9 mouse cellular contexts compared by ENCODE assay signal in the genomic region with DNA sequence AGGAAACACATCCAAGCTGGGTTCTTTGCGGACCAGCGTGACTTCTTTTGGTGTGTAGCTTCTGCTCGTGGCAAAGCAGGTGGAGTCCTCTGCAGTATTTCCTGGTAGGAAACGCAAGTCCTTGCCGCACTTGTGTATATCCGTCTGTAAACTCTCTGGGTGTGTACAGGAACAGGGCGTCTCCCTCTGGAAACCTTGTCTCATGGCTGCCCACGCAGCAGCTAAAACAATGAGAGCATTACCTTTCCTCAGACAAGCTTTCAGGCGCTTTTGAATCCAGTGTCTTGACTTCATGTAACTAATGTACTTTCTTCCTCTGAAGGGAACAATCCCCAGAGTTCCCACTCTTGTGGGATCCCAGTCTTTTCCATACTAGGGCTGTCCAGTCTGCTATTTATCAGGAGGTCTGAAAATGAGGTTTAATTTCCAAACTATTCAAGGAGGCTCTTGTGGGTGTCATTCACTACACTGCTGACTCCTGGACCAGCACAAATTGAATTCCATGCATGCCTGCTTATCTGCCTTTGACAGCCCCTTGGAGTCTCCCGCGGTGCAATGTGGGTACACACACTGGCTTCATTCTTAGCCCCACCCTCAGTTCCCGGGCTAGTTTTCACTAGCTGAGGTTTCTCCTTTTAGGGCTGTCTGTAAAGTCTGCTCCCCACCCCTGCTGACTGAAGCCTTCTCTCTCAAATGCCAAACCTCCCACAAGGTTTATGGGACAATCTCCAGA.
DNase-seq lines count a peak whose midpoint lies in the region; ATAC-seq and TF ChIP-seq lines count a peak whose summit lies in the region.
"Had no signal": no experiment of that assay in that cellular context is flagged by ENCODE, and none has a peak within 500 bp of the region (broad histone marks: within the 10 kb centered on the region; RNA-seq: fewer than 3 reads in every experiment).

No protein-coding gene starts in this region.

- intact Hi-C loops in left cerebral cortex, postnatal 14 days (cut with DNase I): no loop called here

- peak overlapping the region; percentile 86 to 95 for H3K27ac ChIP-seq in heart, embryonic 14.5 days (replicated peaks in 1 of 2; ENCODE audit: control insufficient read depth in 1 of 2, insufficient read depth in 1 of 2, low read depth in 2 of 2, low read length in 2 of 2)
- H3K27ac ChIP-seq in kidney, postnatal 0 days: peak overlapping the region; percentile 40
- 0 out of 2 replicates have a peak overlapping the region, but pooled peaks have one; percentile 1 for H3K27ac ChIP-seq in neural tube, embryonic 13.5 days (replicated peaks)

- no peaks in the 10 kb centered on the region for H3K36me3 ChIP-seq in heart, embryonic 14.5 days (ENCODE audit: control insufficient read depth, insufficient read depth, low read length)
- no peaks in the 10 kb centered on the region for H3K36me3 ChIP-seq in kidney, postnatal 0 days (ENCODE audit: insufficient read depth, low read length)
- no peaks in the 10 kb centered on the region for H3K36me3 ChIP-seq in neural tube, embryonic 13.5 days
- H3K36me3 ChIP-seq: G1E had no signal

- TF ChIP-seq CTCF in lung, adult 2 months (IDR thresholded peaks at IDR 0.05; ENCODE audit: insufficient read depth, low read length): no peak
- TF ChIP-seq CTCF in kidney, postnatal 0 days (IDR thresholded peaks at IDR 0.05; ENCODE audit: low read depth): no peak

- H3K9ac ChIP-seq in heart, embryonic 14.5 days (ENCODE audit: low read length): peak overlapping the region; percentile 65
- H3K9ac ChIP-seq in kidney, postnatal 0 days (ENCODE audit: low read depth, low read length): no peak overlapping the region
- H3K9ac ChIP-seq in neural tube, embryonic 13.5 days: no peak overlapping the region

- no peak for TF ChIP-seq POLR2A in lung, adult 2 months (IDR thresholded peaks at IDR 0.05; ENCODE audit: borderline replicate concordance, extremely low read depth, low read depth, low read length)

- H3K4me3 ChIP-seq in lung, adult 2 months (replicated peaks; ENCODE audit: extremely low read depth, low read depth, low read length): no peak overlapping the region
- peak overlapping the region; percentile 11 to 27; a peak in 3 of 4 replicates for H3K4me3 ChIP-seq in heart, embryonic 14.5 days (ENCODE audit: control insufficient read depth in 1 of 2, insufficient read depth in 1 of 2, low read depth in 1 of 2, low read length in 2 of 2)
- no peak overlapping the region for H3K4me3 ChIP-seq in kidney, postnatal 0 days (replicated peaks; ENCODE audit: low read depth, low read length)
- no peak overlapping the region for H3K4me3 ChIP-seq in neural tube, embryonic 13.5 days

- WGBS in lung, adult 2 months: 26% methylated on average over 12 of the region's 12 CpGs
- WGBS in heart, embryonic 14.5 days: 24% methylated on average over 12 of the region's 12 CpGs
- WGBS in kidney, postnatal 0 days: 37% methylated on average over 12 of the region's 12 CpGs
- WGBS in neural tube, embryonic 13.5 days: 59% methylated on average over 12 of the region's 12 CpGs

- H3K4me2 ChIP-seq in heart, embryonic 14.5 days (ENCODE audit: low read length): peak overlapping the region; percentile 62
- peak overlapping the region; percentile 27; the same call in 1 of the 2 replicates for H3K4me2 ChIP-seq in kidney, postnatal 0 days (ENCODE audit: low read length)
- no peak overlapping the region for H3K4me2 ChIP-seq in neural tube, embryonic 13.5 days

- no peaks in the 10 kb centered on the region for H3K27me3 ChIP-seq in heart, embryonic 14.5 days (ENCODE audit: control insufficient read depth, insufficient read depth, low read length)
- H3K27me3 ChIP-seq in kidney, postnatal 0 days (ENCODE audit: insufficient read depth, low read length): no peaks in the 10 kb centered on the region
- no peaks in the 10 kb centered on the region for H3K27me3 ChIP-seq in neural tube, embryonic 13.5 days

- no peaks in the 10 kb centered on the region for H3K9me3 ChIP-seq in heart, embryonic 14.5 days (ENCODE audit: control insufficient read depth, low read length)
- no peaks in the 10 kb centered on the region for H3K9me3 ChIP-seq in kidney, postnatal 0 days (replicated peaks; ENCODE audit: low read length)
- no peaks in the 10 kb centered on the region for H3K9me3 ChIP-seq in neural tube, embryonic 13.5 days
- H3K9me3 ChIP-seq: G1E had no signal

- peak; percentile 96 for ATAC-seq in heart, embryonic 14.5 days (ENCODE audit: insufficient number of reproducible peaks, insufficient read depth, low FRiP score, low read depth)
- ATAC-seq in kidney, postnatal 0 days (replicated peaks; ENCODE audit: low FRiP score, low read depth): peak; percentile 92
- peak; percentile 77 for ATAC-seq in neural tube, embryonic 13.5 days (ENCODE audit: low read depth)

- peak; percentile 8 to 18 for DNase-seq in lung, adult 18-20 months
- DNase-seq in lung, adult 2 months: no peak
- DNase-seq in kidney, postnatal 0 days (ENCODE audit: low spot score): peak; percentile 79
- no peak for DNase-seq in frontal cortex, adult 2 months (ENCODE audit: extremely low spot score in 1 of 2, low spot score in 1 of 2)
- DNase-seq in left cerebral cortex, postnatal 14 days (ENCODE audit: low spot score in 2 of 2): no peak
- DNase-seq in gastrocnemius, adult 8-10 months (ENCODE audit: low spot score in 2 of 2): no peak

- H3K4me1 ChIP-seq in lung, adult 2 months (ENCODE audit: control insufficient read depth, insufficient read depth, low read length): no peaks in the 10 kb centered on the region
- peaks cover 9 to 26% of the 10 kb centered on the region in 2 experiments for H3K4me1 ChIP-seq in heart, embryonic 14.5 days (ENCODE audit: control insufficient read depth in 2 of 2, insufficient read depth in 2 of 2, low read length in 2 of 2)
- no peaks in the 10 kb centered on the region for H3K4me1 ChIP-seq in kidney, postnatal 0 days (replicated peaks; ENCODE audit: insufficient read depth, low read length)
- H3K4me1 ChIP-seq in neural tube, embryonic 13.5 days (replicated peaks): peaks cover 8% of the 10 kb centered on the region; the same call in 1 of the 2 replicates

Comparison
In these comparisons a context has a peak if more than half of its experiments do, and no peak if none do; other contexts are left out.
1. DNase-seq: peak in lung, adult 18-20 months (2 of 2) and kidney, postnatal 0 days (single experiment); none in lung, adult 2 months (single experiment), frontal cortex, adult 2 months (0 of 2), left cerebral cortex, postnatal 14 days (0 of 2) and gastrocnemius, adult 8-10 months (0 of 2).
2. H3K4me3 ChIP-seq: peak in heart, embryonic 14.5 days (2 of 2); none in lung, adult 2 months (single experiment), kidney, postnatal 0 days (single experiment) and neural tube, embryonic 13.5 days (single experiment).
3. H3K27ac ChIP-seq: peak in every context shown above with its lines; median percentile 90 in heart, embryonic 14.5 days; 40 in kidney, postnatal 0 days; 1 in neural tube, embryonic 13.5 days.
4. Peak in every context shown above with its lines, with median percentiles within 50 percentile points of each other: ATAC-seq.